Mouse (Mus musculus): Measurements from ENCODE around the gene Rdh16f1.

Rdh16f1 gene

DNA sequence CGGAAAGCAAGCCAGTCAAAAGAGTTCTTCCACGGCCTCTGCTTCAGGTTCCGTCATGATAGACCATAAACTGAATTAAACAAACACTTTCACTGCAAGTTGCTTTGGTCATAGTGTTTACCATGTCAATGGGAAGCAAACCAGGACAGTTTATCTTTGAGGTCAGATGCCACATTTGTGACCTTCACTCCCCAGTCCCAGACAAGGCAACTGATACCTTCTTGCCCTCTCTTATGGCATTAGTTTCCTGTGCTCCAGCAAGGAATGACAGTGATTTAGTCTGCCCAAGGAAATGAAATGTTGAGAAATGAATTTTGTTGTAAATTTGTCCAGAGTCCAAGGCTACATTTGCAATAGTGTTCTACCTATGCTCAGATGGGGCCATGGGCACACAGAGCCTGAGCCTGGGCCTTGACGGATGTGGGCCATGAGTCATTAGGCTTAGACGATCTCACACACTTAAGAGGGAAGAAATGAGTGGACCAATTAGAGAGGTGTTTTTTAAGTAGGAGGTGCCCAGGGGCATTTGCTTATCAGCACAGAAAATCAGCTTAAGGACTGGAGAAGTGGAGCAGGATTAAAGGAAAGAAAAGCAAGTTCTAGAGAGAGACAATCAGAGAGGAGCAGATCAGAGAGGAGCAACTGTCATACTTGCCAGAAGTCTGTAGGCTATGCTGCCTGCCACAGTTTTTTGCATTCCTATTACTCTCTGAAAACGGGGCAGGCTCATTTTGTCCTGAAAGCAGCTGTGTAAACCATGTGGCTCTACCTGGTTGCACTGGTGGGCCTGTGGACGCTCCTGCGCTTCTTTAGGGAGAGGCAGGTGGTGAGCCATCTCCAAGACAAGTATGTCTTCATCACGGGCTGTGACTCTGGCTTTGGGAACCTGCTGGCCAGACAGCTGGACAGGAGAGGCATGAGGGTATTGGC is at the start of gene Rdh16f1, which contains the start of gene Rdh1:
Gene Rdh16f1 (plus strand): TSS at position 607 of the 930 bp plus-strand sequence.
Gene Rdh1 (plus strand): TSS at position 541 of the 930 bp plus-strand sequence.
- DNase-seq = peak; percentile 5

DNA sequence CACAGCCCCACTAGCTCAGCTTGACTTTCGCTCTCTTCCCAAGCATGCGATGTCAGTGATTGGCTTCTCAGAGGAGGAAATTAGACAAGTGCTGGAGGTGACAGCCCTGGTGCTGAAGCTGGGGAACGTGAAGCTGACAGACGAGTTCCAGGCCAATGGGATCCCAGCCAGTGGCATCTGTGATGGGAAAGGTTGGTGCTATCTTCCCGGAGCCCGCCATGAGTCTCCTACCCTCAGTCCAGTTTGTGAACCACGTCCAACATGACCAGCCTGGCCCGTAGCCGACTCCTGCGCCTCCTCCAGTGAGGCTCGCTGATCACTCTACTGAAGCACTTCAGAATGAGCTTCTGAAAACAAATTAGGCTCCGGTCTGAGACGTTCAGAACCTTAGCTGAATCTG is 49.3 kb upstream of the Rdh16f1 start:
- no peak for DNase-seq

DNA sequence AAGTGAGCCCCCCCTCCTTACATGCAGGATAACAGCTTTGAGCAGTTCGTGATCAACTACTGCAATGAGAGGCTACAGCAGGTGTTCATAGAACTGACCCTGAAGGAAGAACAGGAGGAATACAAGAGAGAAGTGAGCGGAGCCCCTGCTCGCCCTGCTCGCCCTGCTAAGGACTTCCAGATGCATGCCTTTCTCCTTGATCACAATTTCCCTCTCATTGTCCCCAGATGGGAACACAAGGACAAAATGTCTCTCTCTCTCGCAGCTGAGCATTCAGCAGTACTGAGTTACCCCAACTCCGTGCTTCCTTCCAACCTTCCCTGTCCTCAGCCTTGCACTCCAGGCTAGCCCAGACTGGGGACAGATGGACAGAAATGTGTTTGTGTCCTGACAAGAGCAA is 46.9 kb upstream of the Rdh16f1 start:
- DNase-seq = no peak

DNA sequence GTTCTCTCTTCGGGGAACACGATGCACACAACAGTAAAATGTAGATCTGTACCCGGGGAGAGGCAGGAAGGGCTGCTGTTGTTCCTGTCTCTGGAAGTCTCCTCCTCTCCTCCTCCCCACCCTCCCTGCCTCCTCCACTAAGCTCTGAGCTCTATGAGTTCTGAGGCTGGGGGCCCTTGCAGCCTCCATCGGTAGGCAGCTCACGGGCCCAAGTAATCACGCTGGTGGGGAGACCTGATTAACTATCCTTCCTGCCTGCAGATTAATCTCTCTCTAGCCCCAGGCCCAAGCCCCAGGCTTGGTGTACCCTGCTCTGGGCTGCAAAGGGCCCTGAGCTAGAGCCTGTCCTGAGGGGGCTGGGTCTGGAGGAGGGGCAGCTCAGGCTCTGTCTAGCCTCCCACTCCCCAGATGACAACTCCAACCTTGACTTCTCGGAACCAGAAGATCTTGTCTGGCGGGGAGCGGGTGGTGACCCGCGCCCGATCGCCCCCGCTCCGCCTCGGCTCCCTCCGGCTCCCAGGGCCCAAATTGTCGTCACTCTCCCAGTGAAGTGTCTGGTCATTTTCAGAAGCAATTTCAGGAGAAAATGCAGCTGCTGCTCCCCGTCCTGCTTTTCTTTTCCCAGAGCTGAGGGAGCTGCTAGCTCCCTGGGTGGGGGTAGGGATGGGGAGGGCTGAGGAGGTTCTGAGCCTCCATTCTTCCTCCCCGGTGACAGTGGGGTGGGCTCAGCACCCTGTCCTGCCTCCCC is 37.7 kb upstream of the Rdh16f1 start:
- DNase-seq = peak; percentile 56

DNA sequence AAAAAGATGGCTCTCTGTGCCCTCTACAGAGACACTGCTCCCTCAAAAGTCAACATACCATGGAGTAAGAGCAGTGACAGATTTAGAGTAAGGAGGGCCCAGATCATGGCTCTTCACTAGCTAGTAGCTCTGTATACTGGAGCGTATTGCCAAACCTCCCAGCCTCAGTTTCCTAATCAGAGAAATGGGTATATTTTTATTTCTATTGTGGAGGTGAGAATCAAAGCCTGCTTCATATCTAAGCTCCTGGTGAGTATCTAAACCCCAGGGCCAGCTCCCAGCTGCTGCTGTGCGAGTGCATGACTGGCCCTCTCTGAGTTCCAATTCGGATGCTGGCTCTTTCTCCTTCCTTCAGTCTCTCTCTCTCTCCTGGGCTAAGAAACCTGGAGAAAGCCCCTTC is 35.4 kb upstream of the Rdh16f1 start, which contains the start of gene Tac2:
Gene Tac2 (plus strand): TSS at position 301 of the 400 bp plus-strand sequence.
- no peak for DNase-seq

DNA sequence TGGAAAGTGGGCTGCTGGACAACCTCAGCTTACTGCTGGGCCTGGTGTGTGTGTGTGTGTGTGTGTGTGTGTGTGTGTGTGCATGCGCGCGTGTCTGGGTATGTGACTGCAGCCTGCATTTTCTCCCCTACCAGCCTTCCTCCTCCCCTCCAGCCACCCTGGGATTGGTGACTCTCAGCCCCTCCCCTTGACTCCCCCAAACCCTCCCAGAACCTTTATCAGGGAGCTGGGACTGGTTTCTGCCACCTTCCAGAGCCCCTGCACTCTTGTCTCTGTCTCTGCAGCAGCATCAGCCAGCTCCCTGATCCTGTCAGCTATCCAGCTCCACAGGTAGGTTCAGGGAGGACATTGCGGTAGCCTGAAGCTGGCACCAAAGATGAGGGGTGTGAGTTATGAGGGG is 34.5 kb upstream of the Rdh16f1 start:
- DNase-seq = no peak

DNA sequence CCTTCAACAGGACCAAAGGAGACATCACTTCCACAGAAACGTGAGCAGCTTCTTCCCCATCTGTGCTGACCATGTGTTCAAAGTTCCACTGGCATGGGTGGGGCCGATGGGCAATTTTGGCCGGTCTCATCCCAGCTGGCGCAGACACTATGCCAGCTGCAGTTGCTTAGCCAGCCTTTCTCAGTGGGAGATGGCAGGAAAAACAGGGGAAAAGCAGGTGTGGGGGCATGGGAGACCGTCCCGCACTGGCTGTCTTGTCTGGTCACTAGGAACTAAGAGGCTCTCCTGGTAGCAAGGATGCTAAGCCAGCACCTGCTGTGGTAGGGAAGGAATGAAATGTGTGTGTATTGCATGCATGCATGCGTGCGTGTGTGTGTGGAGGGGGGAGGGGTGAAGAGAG is 31.1 kb upstream of the Rdh16f1 start:
- no peak for DNase-seq

DNA sequence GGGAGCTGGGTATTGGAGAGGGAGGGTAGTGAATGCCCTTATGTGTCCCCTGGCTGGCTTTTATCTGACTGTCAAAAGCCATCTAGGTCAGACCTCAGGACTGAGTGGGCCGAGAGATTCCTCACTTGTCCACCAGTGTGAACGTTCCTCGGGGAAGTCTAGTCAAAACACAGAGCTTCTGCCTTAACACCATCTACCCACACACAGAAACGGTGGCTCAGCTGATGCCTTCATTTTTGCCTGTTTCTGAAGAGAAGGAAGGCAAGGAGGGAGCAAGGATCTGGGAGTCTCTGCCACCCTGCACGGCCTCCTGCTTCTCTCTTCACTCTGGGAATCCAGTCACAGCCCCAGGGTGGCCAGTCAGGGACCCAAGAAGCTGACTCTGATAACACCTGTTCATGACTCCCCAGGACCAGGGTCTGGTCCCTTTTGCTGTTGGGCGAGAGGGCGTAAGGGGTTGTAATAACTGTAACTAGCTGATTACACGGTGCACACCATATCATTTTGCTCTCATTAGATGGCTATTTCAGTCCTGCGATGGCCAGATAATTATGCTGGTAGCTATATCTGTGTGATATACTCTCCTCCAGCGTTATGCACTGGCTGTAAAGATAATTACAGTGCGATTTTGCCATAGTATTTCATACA is 29.2 kb upstream of the Rdh16f1 start:
- DNase-seq = no peak

DNA sequence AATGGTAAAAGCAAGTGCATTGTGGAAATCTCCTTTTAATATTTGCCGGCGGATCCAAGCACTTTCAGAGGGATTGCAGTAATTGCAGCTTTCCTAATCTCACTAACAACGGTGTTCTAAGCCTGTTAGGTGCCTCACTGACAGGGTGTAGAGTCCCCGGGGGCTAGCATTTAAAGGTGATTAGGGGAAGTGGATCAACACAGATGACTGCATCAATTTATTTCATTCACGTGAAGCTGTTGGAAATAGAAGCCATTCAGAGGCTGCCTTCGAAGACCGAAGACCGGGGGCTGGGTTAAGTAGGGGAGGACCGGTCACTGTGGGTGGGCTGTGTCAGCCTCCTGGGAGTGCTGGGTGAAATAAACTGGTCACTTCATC is 28.7 kb upstream of the Rdh16f1 start:
- no peak for DNase-seq

DNA sequence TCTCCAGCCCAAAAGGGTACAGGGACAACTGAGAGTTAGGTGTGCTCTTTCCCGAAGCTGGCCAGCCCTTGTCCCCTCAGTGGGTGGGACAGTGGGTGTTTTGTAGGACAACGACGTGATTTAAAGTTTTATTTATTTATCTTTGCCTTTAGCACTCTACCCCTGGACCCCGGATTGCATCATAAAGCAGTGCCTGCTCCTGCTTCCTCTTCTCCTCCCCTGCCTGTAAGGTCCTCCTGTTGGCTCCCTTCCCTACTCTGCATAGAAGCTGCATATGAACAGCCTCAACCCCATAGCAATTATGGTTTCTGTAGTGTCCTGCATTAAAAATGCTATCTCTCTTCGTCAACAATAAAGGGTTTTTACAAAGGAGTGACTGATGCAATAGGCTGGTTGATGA is 28.2 kb upstream of the Rdh16f1 start:
- DNase-seq = no peak

DNA sequence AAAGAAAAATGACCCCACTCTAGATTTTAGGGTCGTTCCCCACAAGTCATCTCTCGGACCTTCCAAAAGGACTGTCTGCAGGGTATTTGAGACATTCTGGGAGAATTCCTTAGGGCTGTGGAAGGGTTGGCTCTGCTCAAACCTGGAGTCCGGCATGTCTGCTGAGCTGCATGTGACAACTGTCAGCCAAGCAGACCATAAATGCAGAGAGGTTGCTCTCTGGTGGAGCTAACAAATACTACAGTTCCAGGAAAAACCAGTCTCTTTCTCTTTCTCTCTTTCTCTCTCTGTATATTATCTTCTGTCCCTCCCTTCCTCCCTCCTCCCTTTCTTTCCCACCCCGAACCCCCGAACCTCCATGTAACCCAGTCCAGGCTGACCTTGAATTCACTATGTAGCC is 25.2 kb upstream of the Rdh16f1 start:
- peak; percentile 43 for DNase-seq

DNA sequence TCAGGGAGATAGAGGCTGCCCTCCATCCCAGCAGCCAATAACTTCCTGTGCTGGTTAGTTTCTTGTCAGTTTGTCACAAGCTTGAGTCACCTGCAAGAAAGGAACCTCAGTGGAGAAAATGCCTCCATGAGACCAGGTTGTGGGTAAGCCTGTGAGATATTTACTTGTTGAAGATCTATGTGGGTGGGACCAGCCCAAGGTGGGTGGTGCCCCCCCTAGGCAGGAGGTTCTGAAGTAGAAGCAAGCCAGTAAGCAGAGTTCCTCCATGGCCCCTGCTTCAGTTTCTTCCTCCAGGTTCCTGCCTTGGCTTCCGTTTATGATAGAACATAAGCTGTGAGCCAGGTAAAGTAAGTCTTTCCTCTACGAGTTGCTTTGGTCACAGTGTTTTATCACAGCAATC is 23.3 kb upstream of the Rdh16f1 start:
- DNase-seq = no peak

DNA sequence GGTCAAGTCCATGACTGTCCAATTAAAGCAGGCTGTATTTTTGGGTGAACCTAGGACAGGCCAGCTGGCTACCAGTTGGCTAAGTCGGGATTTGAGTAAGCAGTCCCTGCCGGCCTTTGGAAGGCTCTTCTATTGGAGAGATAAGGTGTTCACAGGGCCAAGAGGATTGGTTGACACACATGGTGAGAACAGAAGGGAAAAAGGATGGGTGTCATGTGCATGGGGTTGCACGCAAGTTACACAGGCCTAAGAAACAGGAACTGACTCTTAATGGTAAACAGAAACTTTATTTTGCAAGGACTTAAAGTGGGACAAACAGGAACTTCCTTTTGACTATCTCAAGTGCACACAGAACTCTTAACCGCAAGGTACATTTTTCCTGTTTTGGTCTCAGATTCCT is 22.7 kb upstream of the Rdh16f1 start:
- DNase-seq = no peak

DNA sequence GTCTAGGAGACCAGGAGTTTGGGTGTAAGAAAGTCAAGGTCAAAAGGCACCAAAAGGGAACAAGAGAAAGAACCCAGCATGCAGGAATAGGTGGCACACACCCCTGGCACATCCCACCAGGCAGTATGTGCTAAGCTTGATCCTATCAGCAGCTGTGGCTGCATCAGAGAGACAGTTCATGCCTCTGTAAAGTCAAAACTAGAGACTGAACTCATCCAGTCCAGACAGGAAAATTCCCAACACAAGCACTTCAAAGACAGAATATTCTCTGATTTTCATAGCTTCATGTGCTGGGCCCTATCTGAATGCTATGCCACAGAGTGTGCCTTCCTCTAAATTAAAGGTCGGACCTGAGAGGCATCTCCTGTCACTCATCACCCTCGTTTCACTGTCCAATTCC is 22.0 kb upstream of the Rdh16f1 start:
- no peak for DNase-seq

DNA sequence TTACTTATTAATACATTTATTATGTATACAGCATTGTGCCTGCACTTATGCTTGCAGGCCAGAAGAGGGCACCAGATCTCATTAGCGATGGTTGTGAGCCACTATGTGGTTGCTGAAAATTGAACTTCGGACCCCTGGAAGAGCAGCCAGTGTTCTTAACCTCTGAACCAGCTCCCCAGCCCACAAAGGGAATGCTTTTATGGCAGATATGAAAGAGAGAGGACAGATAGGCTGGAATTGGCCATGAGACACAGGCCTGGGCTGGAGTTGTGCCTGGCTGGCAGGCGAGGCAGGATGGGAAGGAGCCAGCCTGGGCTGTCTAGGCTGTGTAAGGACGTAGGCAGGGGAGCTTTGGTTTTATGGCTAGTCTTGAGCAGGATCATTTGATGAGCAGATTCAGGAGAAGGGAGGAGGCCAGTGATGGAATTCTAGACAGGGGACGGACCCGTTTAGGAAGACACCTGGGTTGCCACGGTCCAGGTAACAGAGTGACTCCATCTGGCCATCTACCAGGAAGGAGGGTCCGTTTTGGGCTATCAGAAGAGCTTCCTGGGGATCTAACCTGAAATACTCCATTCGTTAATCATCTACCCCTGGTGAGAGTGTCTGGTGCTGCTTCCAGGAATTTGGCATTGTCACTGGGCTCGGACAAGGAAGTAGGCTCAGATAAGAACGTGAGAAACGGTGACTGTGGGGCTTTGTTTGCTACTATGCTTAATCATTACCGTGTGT is 21.3 kb upstream of the Rdh16f1 start:
- peak; percentile 47 for DNase-seq

DNA sequence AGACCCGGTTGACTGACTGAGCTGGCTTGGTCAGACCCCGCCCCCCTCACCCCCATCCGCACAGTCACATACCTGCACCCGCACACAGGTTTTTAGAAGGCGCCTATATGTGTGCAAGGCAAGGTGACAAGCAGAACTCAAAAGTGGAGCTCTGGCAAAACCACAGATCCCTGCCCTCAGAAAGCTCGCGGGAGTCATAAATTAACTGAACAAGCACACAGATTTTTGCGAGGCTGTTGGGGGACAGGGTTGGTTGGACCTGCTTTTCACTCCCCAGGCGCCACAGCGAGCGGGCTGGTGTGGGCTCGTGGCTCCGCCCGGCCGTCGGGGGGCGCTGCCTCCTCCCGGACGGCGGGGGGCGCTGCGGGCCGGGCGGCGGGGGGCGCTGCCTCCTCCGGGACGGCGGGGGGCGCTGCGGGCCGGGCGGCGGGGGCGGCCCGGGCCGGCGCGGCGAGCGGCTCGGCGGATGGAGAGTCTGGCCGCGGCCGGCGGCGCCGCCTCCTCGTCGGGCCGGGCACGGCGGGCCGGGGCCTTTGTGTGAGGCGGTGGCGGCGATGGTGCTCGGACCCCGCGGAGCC is 20.4 kb upstream of the Rdh16f1 start, which contains the start of gene Zbtb39:
Gene Zbtb39 (plus strand): TSS at position 456 of the 578 bp plus-strand sequence.
- peak; percentile 91 for DNase-seq

DNA sequence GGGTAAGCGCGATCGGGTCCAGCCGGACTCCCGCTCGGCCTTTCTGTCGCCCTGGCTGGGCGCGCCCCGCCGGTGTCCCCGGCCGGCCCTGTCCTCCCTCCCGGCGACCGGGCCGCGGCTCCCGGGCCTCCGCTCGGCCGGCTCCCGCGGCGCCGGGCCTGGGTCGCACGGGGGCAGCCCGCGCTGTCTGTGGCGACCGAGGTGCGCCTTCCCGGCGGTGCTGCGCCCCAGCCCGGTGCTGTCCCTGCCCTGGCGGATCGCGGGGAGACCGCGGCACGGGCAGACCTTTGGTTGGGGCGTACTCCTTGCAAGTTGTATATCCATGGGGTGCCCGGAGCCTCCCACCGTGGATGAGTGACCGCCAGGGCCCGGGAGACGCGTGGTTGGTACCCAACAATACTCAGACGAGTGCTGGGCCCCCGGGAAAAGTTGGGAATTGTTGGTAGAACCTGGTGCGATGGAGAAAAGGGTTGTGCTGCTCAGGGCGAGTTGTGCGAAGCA is 19.9 kb upstream of the Rdh16f1 start:
- DNase-seq = peak; percentile 59

DNA sequence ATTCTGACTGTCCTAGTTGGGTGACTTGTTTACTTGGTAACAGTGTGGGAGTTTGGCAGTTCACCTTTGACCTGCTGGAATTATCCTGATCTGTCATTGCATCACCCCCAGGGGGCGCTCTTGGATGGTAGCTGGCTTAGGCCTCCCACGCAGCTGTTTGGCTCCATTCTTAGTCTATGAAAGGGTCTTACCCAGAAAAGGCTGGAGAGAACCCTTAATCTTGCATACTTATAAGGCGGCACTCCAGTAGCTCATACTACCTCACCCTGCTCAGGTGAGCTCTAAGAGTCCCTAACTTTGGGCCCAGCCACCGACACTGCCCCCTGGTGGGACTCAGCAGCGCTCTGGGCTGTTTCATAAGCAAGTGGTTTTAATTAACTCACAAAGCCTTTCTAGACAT is 14.9 kb upstream of the Rdh16f1 start:
- peak; percentile 73 for DNase-seq

DNA sequence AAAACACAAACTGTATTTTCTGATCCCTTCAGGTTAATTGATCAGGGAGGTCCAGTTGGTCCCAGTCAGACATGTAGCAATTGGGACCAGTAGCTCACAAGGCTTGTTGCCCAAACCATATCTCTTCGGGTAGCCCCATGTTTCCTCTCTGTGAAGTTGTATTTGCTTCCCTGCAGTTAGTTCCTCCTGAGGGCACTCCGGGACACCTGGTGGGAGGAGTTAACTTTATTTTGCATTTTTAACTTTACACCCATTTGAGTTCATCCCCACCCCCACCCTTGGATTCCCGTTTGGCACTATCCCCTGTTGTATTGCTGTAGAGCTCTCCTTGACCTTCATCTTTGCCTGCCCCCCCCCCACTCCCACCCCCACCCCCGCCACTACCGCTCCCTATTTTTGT is 13.7 kb upstream of the Rdh16f1 start:
- no peak for DNase-seq

DNA sequence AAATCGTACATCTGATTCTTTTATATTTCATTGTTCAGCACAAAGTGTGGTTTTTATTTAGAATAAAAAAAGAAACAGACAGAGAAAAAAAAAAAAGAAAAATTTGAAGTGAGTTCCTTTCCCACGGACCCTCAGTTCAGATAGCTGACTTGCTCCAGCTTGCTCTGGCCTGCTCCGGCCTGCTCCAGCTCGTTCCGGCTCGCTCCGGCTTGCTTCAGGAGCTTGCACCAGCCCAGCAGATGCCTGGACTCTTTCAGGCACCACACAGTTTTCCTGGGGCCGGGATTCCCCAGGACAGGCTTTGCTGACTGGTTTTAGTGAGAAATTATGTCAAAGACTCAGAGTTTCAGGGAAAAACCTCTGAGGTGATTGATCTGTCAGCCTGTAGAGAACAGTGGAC is 12.3 kb upstream of the Rdh16f1 start:
- DNase-seq = peak; percentile 80

DNA sequence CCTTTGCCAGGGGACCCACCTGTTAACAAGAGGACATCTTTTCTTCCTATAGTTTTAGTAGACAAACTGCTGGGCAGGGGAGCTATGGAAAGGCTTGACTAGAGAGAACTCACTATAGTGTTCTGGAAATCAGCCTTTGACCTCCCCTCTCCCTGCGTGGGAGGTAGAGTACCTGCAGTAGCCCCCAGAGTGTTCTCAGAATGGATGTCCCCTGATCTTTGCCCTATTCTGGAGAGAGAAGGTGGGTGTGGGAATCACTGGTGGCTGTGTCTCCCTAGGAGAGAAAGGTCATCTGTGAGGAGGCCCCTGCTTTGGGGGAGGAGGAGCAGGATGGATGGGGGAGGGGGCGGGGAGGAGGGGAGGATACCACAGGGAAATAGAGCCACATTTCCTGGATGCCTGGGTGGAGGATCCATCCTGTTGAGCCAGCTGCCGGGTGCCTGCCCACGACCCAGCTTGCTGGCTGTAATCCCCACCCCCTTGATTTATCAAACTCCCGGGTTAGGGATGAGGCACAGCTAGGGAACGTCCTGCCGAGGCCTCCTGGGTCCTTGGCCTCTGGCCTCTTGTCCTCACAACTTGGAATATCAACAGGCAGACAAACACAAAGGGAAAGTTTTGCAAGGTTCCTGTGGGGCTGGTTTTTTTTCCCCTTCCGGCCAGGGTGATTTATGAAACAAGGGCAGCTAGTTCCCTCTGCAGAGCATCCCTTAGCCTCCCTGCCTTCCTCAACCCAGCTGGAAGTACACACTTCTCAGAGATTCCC is 10.6 kb upstream of the Rdh16f1 start:
- DNase-seq = peak; percentile 75
